Mouse (Mus musculus): ENCODE measurements around the gene Evx1.

The Evx1 gene

GRCm38 (mm10) chr6:52313391-52314303 lies at the start of gene Evx1:
Evx1 (plus strand) TSS chr6:52313498.
- no peak for DNase-seq (ENCODE audit: low spot score in 2 of 2)

GRCm38 (mm10) chr6:52264106-52264790 lies 49.0 kb upstream of the Evx1 start:
- DNase-seq (ENCODE audit: low spot score in 2 of 2): no peak

GRCm38 (mm10) chr6:52265306-52265912 lies 47.9 kb upstream of the Evx1 start:
- no peak for DNase-seq (ENCODE audit: low spot score in 2 of 2)

- DNase-seq (ENCODE audit: low spot score in 2 of 2): no peak
These were observed 47.2 kb upstream of the Evx1 start for GRCm38 (mm10) chr6:52265913-52266665.

GRCm38 (mm10) chr6:52266666-52266985 lies 46.7 kb upstream of the Evx1 start:
- DNase-seq (ENCODE audit: low spot score in 2 of 2): no peak

- DNase-seq (ENCODE audit: low spot score in 2 of 2): no peak
These were observed 46.1 kb upstream of the Evx1 start for GRCm38 (mm10) chr6:52267221-52267620.

GRCm38 (mm10) chr6:52267691-52268090 lies 45.6 kb upstream of the Evx1 start:
- no peak for DNase-seq (ENCODE audit: low spot score in 2 of 2)

GRCm38 (mm10) chr6:52268341-52268740 lies 45.0 kb upstream of the Evx1 start:
- no peak for DNase-seq (ENCODE audit: low spot score in 2 of 2)

GRCm38 (mm10) chr6:52268756-52269155 lies 44.5 kb upstream of the Evx1 start:
- DNase-seq (ENCODE audit: low spot score in 2 of 2): no peak

- no peak for DNase-seq (ENCODE audit: low spot score in 2 of 2)
These were observed 42.5 kb upstream of the Evx1 start for GRCm38 (mm10) chr6:52270494-52271480.

- no peak for DNase-seq (ENCODE audit: low spot score in 2 of 2)
These were observed 40.3 kb upstream of the Evx1 start for GRCm38 (mm10) chr6:52272766-52273655.

- no peak for DNase-seq (ENCODE audit: low spot score in 2 of 2)
These were observed 39.5 kb upstream of the Evx1 start for GRCm38 (mm10) chr6:52273656-52274280.

- DNase-seq (ENCODE audit: low spot score in 2 of 2): no peak
These were observed 38.7 kb upstream of the Evx1 start for GRCm38 (mm10) chr6:52274576-52274975.

- no peak for DNase-seq (ENCODE audit: low spot score in 2 of 2)
These were observed 37.6 kb upstream of the Evx1 start for GRCm38 (mm10) chr6:52275563-52276280.

- DNase-seq (ENCODE audit: low spot score in 2 of 2): no peak
These were observed 36.9 kb upstream of the Evx1 start for GRCm38 (mm10) chr6:52276382-52276781.

GRCm38 (mm10) chr6:52276920-52277319 lies 36.4 kb upstream of the Evx1 start:
- DNase-seq (ENCODE audit: low spot score in 2 of 2): no peak

- DNase-seq (ENCODE audit: low spot score in 2 of 2): no peak
These were observed 32.2 kb upstream of the Evx1 start for GRCm38 (mm10) chr6:52281084-52281483.

GRCm38 (mm10) chr6:52283896-52284295 lies 29.4 kb upstream of the Evx1 start:
- no peak for DNase-seq (ENCODE audit: low spot score in 2 of 2)

GRCm38 (mm10) chr6:52290186-52290585 lies 23.1 kb upstream of the Evx1 start:
- no peak for DNase-seq (ENCODE audit: low spot score in 2 of 2)
